Mouse (Mus musculus) olfactory bulb, adult 2 months (tissue): ENCODE data around the gene 4833423E24Rik.

ENCODE experiments used
- CTCF ChIP-seq: fragments of 200-500 bp; IDR thresholded peaks from 2 replicates; pipeline ENCODE4 v1.5.1; 2012; ENCODE audit warnings: low read depth, mild to moderate bottlenecking, low read length, moderate library complexity; ENCODE audit not compliant: insufficient read depth
- POLR2A ChIP-seq: fragments of 200-500 bp; IDR thresholded peaks from 2 replicates; pipeline ENCODE4 v1.6.1; 2012; ENCODE audit warnings: mild to moderate bottlenecking, low read depth, low read length, moderate library complexity; ENCODE audit not compliant: insufficient read depth

GRCm38 (mm10) chr2:85554806-85555205 lies 36.0 kb upstream of the 4833423E24Rik start:
- TF ChIP-seq POLR2A (no peak), CTCF (no peak)
